Mouse (Mus musculus) lung, embryonic 15.5 days (tissue): Measurements from ENCODE around the gene Zfp53. TPM values are rescaled to one million over a fixed set of nuclear protein-coding genes. Genes with fewer than 3 reads are reported as not detected.

Source experiments
- ATAC-seq: fragments of 200-750 bp; cut with Nextera tagmentation; 2 replicates; pipeline ENCODE4 v1.8.0; 2017; ENCODE audit warnings: moderate number of reproducible peaks, borderline replicate concordance; ENCODE audit not compliant: low FRiP score, low TSS enrichment; ENCODE audit errors: extremely low read depth
- H3K27ac ChIP-seq: fragments of 300-500 bp; sonication (generic); 2 replicates; pipeline ENCODE4 v1.5.1; 2015; ENCODE audit warnings: moderate library complexity, mild to moderate bottlenecking, inconsistent platforms
- H3K27me3 ChIP-seq: fragments of 300-500 bp; sonication (generic); 2 replicates; pipeline ENCODE4 v1.6.1; 2015; ENCODE audit warnings: inconsistent platforms
- H3K36me3 ChIP-seq: fragments of 300-500 bp; sonication (generic); 2 replicates; pipeline ENCODE4 v1.6.1; 2015; ENCODE audit warnings: inconsistent platforms
- H3K4me1 ChIP-seq: fragments of 300-500 bp; sonication (generic); 2 replicates; pipeline ENCODE4 v1.6.1; 2015; ENCODE audit warnings: inconsistent platforms
- H3K4me2 ChIP-seq: fragments of 300-500 bp; sonication (generic); 2 replicates; pipeline ENCODE4 v1.6.1; 2015; ENCODE audit warnings: inconsistent platforms, mild to moderate bottlenecking, moderate library complexity
- H3K4me3 ChIP-seq: fragments of 300-500 bp; sonication (generic); 2 replicates; pipeline ENCODE4 v1.5.1; 2015; ENCODE audit warnings: mild to moderate bottlenecking, inconsistent platforms
- H3K9ac ChIP-seq: fragments of 300-500 bp; sonication (generic); 2 replicates; pipeline ENCODE4 v1.6.1; 2015; ENCODE audit warnings: inconsistent platforms
- H3K9me3 ChIP-seq: fragments of 300-500 bp; sonication (generic); 2 replicates; pipeline ENCODE4 v1.6.1; 2016; ENCODE audit warnings: inconsistent platforms
- WGBS: fragments of 180-500 bp; shearing (Covaris S2); methylation state at CpG from one replicate; pipeline ENCODE4 v1.1.7; 2015; 5-methylcytosine and 5-hydroxymethylcytosine counted together
- polyA plus RNA-seq: library from polyadenylated mRNA; unstranded; fragments of >200 nt; fragmentation: Nextera tagmentation; extraction: Ambion mirVana; gene quantifications from 2 replicates; pipeline ENCODE4 v1.2.1, GENCODE M21; 2015

The Zfp53 gene
- polyA plus RNA-seq, 1 experiment from 2014 or later = 10.7 TPM

DNA sequence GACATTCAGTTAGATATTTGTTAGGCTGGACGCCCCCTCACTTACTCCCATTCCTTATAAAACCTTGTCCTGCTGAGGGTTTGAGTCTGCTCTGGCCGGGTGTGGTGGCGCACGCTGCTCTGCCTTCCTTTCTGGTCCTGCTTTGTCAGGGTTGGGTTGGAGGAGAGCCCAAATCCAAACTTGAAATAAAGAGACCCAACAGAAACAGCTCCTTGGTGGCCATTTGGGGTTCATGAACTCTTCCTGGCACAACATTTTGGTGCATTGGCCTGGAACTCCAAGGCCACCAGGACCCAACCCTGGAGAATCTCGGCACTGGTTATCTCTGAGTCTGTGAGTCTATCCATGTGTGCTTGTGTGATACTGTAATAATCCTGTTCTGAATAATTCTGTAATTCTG, 42.8 kb downstream of the Zfp53 start:
- H3K36me3 ChIP-seq = no peaks in the 10 kb centered on the region

DNA sequence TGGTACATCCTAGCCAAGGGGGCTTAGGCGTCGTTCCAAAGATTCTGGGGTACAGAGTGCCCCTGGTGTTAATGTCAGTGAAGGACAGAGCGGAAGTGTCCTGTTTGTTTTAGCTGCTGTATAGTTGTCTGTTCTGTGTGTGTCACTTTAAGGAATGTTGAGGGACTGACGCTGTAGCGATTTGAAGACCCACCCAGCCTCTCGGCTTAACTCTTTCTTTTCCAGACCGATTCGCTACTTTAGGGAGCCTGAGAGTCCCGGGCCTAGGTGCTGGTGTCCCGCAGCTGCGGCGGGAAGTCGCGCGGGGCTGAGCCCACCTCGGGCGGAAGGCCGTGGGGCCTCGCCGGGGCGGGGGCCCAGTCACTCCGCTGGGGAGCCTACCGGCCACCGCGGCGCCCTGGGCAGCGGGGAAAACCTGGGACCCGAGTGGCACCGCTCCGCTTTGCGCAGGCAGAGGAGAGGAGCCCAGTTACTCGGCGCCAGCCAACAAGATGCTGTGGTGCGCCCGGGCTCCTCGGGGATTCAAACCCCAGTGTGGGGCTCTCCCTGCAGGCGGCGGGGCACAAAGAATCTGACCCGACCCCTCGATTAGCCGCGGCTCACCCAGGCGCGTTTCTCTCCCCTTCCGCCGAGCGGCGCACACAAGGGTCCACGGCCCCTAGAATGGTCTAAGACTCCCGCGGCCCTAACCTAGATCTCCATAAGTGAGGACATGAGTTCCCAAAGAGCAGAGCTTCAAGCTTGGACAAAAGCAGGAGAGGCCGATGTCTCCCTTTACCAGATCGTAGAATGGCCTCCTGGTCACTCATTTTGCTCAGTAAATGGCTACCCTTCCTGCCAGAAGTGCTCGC, 43.5 kb downstream of the Zfp53 start:
- no peaks in the 10 kb centered on the region for H3K36me3 ChIP-seq
- 1% methylated on average over 54 of the region's 54 CpGs for WGBS
- H3K4me3 ChIP-seq = peak overlapping the region; percentile 79
- H3K9ac ChIP-seq = peak overlapping the region; percentile 89
- H3K4me1 ChIP-seq = peaks cover 24% of the 10 kb centered on the region
- no peaks in the 10 kb centered on the region for H3K27me3 ChIP-seq
- no peaks in the 10 kb centered on the region for H3K9me3 ChIP-seq
- peak overlapping the region; percentile 79 for H3K4me2 ChIP-seq
- H3K27ac ChIP-seq = peak overlapping the region; percentile 98
- peak; percentile 86 for ATAC-seq

More for the DNA sequence above, 42.8 kb downstream of the Zfp53 start:
- Histone ChIP-seq H3K4me3 (peak overlapping the region; percentile 79), H3K9ac (peak overlapping the region; percentile 89), H3K9me3 (no peaks in the 10 kb centered on the region), H3K27ac (peak overlapping the region; percentile 98), H3K4me1 (peaks cover 24% of the 10 kb centered on the region), H3K27me3 (no peaks in the 10 kb centered on the region), H3K4me2 (peak overlapping the region; percentile 79)
- 54% methylated on average over 5 of the region's 5 CpGs for WGBS
- peak; percentile 6; the same call in 1 of the 2 replicates for ATAC-seq

DNA sequence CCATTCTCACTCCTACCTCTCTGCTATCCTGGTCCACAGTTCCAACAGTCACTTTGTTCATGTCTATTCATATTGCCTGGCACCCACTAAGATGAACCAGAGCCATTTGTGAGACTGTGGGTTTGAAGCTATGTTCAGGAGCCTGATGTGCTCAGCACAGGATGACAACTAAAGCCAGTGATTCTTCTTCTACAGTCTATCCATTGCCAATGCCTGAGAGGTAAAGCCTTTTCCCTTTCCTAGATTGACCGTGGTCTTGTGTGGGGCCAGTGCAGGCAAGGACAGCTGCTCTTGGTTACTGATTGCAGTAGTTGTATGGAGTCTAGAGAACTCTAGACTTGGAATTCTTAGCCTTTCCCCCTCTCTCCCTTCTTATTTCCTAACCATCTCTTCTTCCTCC, 45.2 kb downstream of the Zfp53 start:
- no peaks in the 10 kb centered on the region for H3K9me3 ChIP-seq
- H3K4me2 ChIP-seq = no peak overlapping the region
- no peaks in the 10 kb centered on the region for H3K36me3 ChIP-seq
- H3K9ac ChIP-seq = no peak overlapping the region
- 76% methylated on average over 1 of the region's 1 CpGs for WGBS
- no peak overlapping the region for H3K4me3 ChIP-seq
- no peak for ATAC-seq
- no peak overlapping the region for H3K27ac ChIP-seq
- H3K4me1 ChIP-seq = peaks cover 24% of the 10 kb centered on the region
- no peaks in the 10 kb centered on the region for H3K27me3 ChIP-seq

DNA sequence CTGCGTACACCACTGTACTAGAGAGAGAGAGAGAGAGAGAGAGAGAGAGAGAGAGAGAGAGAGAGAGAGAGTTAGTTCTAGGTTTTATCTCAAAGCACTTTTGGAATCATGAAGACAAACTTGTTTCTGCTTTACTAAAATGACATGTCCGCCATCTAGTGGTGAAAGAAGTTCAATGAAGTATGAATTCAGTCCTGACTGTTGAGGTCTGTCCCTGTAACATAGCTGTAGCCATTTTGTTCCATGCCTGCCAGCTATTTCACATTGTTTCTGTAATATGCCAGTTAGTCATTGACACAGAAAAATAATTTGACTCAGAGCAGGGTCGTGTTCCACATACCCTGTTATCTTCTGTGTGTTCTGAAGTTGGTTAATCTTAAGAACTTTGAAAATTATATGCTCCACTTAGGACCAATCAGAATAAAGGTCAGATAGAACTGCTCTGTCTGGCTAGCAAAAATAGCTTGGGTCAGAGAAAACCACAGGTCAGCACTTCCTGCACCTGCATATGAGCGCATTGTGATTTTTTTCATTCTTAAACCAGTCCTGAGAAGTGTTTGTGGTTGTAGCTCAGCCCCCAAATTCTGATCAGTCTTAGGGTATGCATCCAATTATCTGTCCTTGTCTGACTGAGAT, 45.8 kb downstream of the Zfp53 start:
- Histone ChIP-seq H3K36me3 (no peaks in the 10 kb centered on the region), H3K4me3 (no peak overlapping the region), H3K4me1 (peaks cover 24% of the 10 kb centered on the region), H3K27me3 (no peaks in the 10 kb centered on the region), H3K4me2 (peak overlapping the region; percentile 79), H3K27ac (peak overlapping the region; percentile 74), H3K9ac (no peak overlapping the region), H3K9me3 (no peaks in the 10 kb centered on the region)
- 12% methylated on average over 4 of the region's 4 CpGs for WGBS
- 0 out of 2 replicates have a peak, but pooled peaks have one; percentile 28 for ATAC-seq

DNA sequence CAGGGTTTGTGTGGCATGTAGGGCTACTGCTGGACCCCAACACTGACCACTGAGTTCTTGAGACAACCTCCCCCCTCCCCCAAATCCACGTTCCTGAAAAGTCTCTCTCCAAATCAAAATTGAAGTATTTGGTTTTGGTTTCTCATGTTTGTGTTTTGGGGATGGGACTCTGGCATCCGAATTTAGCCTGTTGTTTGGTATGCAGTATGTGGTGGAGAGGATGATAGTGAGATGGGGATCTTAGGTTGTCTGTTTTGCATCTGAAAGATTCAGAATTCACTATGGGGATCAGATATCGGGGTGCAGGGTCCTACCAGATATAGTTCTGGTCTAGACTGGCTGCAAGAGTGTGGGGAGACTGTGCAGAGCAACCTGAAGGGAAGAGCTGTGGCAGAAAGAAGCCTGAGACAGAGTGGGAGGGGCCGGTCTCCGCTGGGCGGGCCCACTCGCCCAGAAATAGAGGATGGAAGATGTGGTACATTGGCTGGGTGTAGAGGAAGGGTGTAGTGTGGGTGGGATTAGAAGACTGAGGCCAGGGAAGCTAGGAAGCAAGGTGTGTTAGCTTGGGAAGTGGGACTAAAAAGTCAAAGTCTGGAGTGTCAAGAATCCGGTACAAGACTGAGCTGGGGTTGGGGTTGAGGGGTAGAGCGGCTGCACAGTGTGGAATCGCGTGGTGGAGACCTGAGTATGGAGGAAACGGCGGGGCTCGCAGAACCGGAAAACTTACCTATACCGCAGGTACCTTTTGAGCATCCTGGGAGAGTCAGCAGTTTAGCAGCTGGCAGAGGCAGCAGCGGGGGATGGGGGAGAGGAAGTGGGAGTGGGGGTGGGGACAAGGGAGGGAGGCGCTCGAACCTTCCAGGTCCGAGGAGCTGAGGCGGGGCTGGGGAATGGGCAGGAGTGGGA, 46.6 kb downstream of the Zfp53 start, which contains the start of gene Zfp52:
Gene Zfp52, plus strand, starts transcription at position 444 of the 906 bp plus-strand sequence.
- ATAC-seq = peak; percentile 78
- Histone ChIP-seq H3K9me3 (no peaks in the 10 kb centered on the region), H3K27me3 (no peaks in the 10 kb centered on the region), H3K36me3 (no peaks in the 10 kb centered on the region), H3K27ac (peak within 1 kb of the TSS; percentile 74), H3K4me3 (peak within 1 kb of the TSS; percentile 59), H3K4me2 (peak within 1 kb of the TSS; percentile 79), H3K4me1 (peaks cover 24% of the 10 kb centered on the region), H3K9ac (peak within 1 kb of the TSS; percentile 47)
- WGBS = 2% methylated on average over 21 of the region's 21 CpGs

DNA sequence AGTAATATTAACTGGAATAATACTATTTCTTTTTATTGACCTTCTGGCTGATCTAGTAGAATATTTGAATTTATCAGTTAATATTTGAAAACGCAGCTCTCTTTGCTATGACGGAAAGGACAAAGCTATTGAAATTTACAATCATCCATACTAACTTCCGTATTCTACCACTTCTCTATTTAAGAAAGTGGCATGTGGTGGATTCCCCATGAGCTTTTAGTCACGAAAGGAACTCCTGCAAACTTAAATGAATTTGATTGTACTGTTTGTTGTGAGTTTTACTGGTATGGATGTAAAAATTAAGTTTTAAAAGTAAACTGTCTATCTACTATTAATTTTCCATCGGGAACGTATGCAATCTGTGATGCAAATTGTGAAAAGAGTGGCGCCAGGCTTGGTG, 47.3 kb downstream of the Zfp53 start:
- WGBS = 25% methylated on average over 7 of the region's 7 CpGs
- Histone ChIP-seq H3K9ac (no peak overlapping the region), H3K9me3 (no peaks in the 10 kb centered on the region), H3K4me1 (peaks cover 21% of the 10 kb centered on the region), H3K36me3 (no peaks in the 10 kb centered on the region), H3K27me3 (no peaks in the 10 kb centered on the region), H3K4me2 (peak overlapping the region; percentile 79), H3K4me3 (peak overlapping the region; percentile 59), H3K27ac (no peak overlapping the region)
- ATAC-seq = no peak

DNA sequence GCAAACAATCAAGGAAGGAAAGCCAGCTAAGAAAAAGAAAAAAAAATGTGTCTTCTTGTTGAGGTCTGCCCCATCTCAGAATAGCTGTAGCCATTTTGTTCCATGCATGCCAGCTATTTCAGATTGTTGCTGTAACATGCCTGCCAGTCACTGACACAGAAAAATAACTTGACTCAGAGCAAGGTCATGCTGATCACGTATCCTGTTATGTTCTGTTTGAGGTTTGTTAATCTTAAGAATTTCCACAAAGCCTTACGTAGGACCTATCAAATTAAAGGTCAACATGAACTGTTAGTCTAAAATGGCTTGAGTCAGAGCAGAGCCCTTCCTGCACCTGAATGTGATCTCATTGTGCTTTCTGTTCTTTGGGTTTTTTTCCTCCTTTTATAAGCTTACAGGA, 47.9 kb downstream of the Zfp53 start:
- peak overlapping the region; percentile 79; the same call in 1 of the 2 replicates for H3K4me2 ChIP-seq
- no peak overlapping the region for H3K9ac ChIP-seq
- WGBS = 43% methylated on average over 2 of the region's 2 CpGs
- peaks cover 15% of the 10 kb centered on the region for H3K4me1 ChIP-seq
- no peak overlapping the region for H3K4me3 ChIP-seq
- ATAC-seq = no peak
- no peaks in the 10 kb centered on the region for H3K27me3 ChIP-seq
- no peaks in the 10 kb centered on the region for H3K36me3 ChIP-seq
- no peaks in the 10 kb centered on the region for H3K9me3 ChIP-seq
- no peak overlapping the region for H3K27ac ChIP-seq

DNA sequence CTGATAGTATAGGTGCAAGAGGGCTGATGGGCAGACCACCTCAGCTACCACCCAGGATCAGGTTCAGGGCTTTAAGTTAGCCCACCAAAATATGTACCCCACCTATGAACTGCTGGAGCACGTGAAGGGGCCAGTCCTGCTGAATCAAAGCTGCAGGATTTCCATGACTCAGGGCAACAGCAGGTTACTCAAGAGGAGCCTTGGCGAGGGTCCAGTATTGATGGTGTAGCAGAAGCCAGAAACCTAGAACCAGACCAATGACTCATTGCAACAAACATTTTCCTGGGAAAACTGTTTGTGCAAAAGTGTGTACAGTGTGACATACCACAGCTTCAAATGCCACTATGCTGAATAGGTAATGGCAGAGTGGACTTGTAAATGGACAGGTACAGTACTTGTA, 69.0 kb downstream of the Zfp53 start:
- WGBS = 80% methylated on average over 2 of the region's 2 CpGs
- Histone ChIP-seq H3K9me3 (no peaks in the 10 kb centered on the region), H3K4me2 (no peak overlapping the region), H3K4me1 (no peaks in the 10 kb centered on the region), H3K4me3 (no peak overlapping the region), H3K27ac (no peak overlapping the region), H3K27me3 (no peaks in the 10 kb centered on the region), H3K9ac (no peak overlapping the region), H3K36me3 (peaks cover 13% of the 10 kb centered on the region)
- ATAC-seq = no peak

Other genes with a start within 250 kb of the Zfp53 start
- gene Vmn1r235, start 232.6 kb upstream of the Zfp53 start, polyA plus RNA-seq = not detected in 2 replicates
- gene Vmn1r236, start 206.1 kb upstream of the Zfp53 start, polyA plus RNA-seq = not detected in 2 replicates
- gene Vmn1r237, start 177.1 kb upstream of the Zfp53 start, polyA plus RNA-seq = not detected in 2 replicates
- gene Zfp677, start 105.2 kb upstream of the Zfp53 start, polyA plus RNA-seq = 2.2 and 2.4 TPM in 2 replicates
- gene Zfp54, start 65.8 kb upstream of the Zfp53 start, polyA plus RNA-seq = 6.3 and 7.0 TPM in 2 replicates
- gene Zfp51, start 38.6 kb upstream of the Zfp53 start, polyA plus RNA-seq = 15.3 and 15.8 TPM in 2 replicates
- gene Zfp52, start 46.5 kb downstream of the Zfp53 start, polyA plus RNA-seq = 4.3 and 5.1 TPM in 2 replicates
- gene Zfp948, start 78.0 kb downstream of the Zfp53 start, polyA plus RNA-seq = 16.9 and 17.8 TPM in 2 replicates
- gene Zfp983, start 161.6 kb downstream of the Zfp53 start, polyA plus RNA-seq = 2.9 and 3.5 TPM in 2 replicates
- 6.3 and 7.0 TPM in 2 replicates for gene Gm10226, start 202.9 kb downstream of the Zfp53 start, polyA plus RNA-seq
- 12.3 and 12.8 TPM in 2 replicates for gene Zfp760, start 218.7 kb downstream of the Zfp53 start, polyA plus RNA-seq
- 7.0 and 7.1 TPM in 2 replicates for gene Zfp229, start 241.8 kb downstream of the Zfp53 start, polyA plus RNA-seq